Mouse (Mus musculus) stomach, embryonic 14.5 days (tissue): ENCODE results near the gene Gpr21. TPM values are rescaled to one million over a fixed set of nuclear protein-coding genes. Genes with fewer than 3 reads are reported as not detected.
A peak's percentile ranks its signal among the peaks of the same experiment; 100 is the strongest.

Experiments
- ATAC-seq: fragments of 200-750 bp; cut with Nextera tagmentation; 2 replicates; pipeline ENCODE4 v1.8.0; 2017; ENCODE audit warnings: low read depth, moderate TSS enrichment; ENCODE audit not compliant: insufficient number of reproducible peaks, insufficient read depth, low FRiP score
- H3K27ac ChIP-seq: fragments of 300-500 bp; sonication (generic); 2 replicates; pipeline ENCODE4 v1.5.1; 2014; ENCODE audit warnings: mild to moderate bottlenecking, low read length, moderate library complexity, mixed read lengths
- H3K27me3 ChIP-seq: fragments of 300-500 bp; sonication (generic); 2 replicates; pipeline ENCODE4 v1.6.1; 2014; ENCODE audit warnings: low read length, control low read depth, mixed read lengths; ENCODE audit not compliant: control insufficient read depth, insufficient read depth
- H3K36me3 ChIP-seq: fragments of 300-500 bp; sonication (generic); 2 replicates; pipeline ENCODE4 v1.6.1; 2014; ENCODE audit warnings: mild to moderate bottlenecking, control low read depth, low read length, moderate library complexity, mixed read lengths; ENCODE audit not compliant: control insufficient read depth, insufficient read depth
- H3K4me1 ChIP-seq: fragments of 300-500 bp; sonication (generic); 2 replicates; pipeline ENCODE4 v1.6.1; 2014; ENCODE audit warnings: low read length, control low read depth, mixed read lengths; ENCODE audit not compliant: control insufficient read depth, insufficient read depth
- H3K4me2 ChIP-seq: fragments of 300-500 bp; sonication (generic); replicated peaks from 2 replicates; pipeline ENCODE4 v1.6.1; 2014; ENCODE audit warnings: low read depth, low read length, control low read depth
- H3K4me3 ChIP-seq: fragments of 300-500 bp; sonication (generic); 2 replicates; pipeline ENCODE4 v1.5.1; 2014; ENCODE audit warnings: low read depth, low read length, control low read depth
- H3K9ac ChIP-seq: fragments of 300-500 bp; sonication (generic); replicated peaks from 2 replicates; pipeline ENCODE4 v1.6.1; 2014; ENCODE audit warnings: low read depth, mild to moderate bottlenecking, control low read depth, low read length, moderate library complexity, mixed read lengths
- H3K9me3 ChIP-seq: fragments of 300-500 bp; sonication (generic); 2 replicates; pipeline ENCODE4 v1.6.1; 2016; ENCODE audit warnings: low read depth, low read length, control low read depth; ENCODE audit not compliant: control insufficient read depth
- WGBS: fragments of 180-500 bp; shearing (Covaris S2); extraction: QIAGEN DNeasy Blood & Tissue Kit; methylation state at CpG from one replicate; pipeline ENCODE4 v1.1.7; 2014; 5-methylcytosine and 5-hydroxymethylcytosine counted together
- polyA plus RNA-seq: library from polyadenylated mRNA; unstranded; fragments of >200 nt; fragmentation: Nextera tagmentation; extraction: Ambion mirVana; gene quantifications from 2 replicates; pipeline ENCODE4 v1.2.1, GENCODE M21; 2014

Gene Gpr21
- polyA plus RNA-seq, 1 experiment from 2014 or later = 2.8 TPM

DNA sequence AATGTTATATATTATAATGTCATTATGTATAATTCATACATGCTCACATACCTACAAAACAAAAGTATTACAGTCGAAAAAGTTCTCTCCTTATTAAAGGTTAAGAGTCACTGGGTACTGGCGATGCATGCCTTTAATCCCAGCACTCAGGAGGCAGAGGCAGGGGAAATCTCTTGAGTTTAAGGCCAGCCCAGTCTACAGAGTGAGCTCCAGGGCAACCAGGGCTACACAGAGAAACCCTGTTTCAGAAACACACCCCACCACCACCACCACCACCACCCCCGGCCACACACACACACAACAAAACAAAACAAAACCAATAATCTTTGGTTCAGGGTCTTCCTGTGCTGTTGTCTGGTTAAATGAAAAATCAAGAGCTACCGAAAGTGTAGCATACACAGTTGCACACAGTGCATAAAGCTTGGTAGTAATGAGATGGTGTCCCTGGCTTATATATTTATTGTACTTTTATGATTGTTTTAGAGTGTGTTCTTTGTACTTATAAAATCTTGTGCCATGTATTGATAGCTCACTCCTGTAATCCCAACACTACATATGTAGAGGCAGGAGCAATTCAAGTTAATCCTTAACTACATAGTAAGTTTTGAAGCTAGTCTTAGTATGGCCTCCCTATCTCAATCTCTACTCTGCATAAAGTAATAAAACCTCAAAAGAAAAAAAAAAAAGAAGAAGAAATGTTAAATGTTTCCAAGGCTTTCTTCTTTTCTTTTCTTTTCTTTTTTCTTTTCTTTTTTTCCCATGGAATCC lies 4.8 kb upstream of the Gpr21 start:
- peaks cover 36% of the 10 kb centered on the region for H3K36me3 ChIP-seq
- no peak for ATAC-seq
- 95% methylated on average over 4 of the region's 4 CpGs for WGBS
- H3K4me3 ChIP-seq = no peak overlapping the region
- no peak overlapping the region for H3K27ac ChIP-seq
- H3K9me3 ChIP-seq = no peaks in the 10 kb centered on the region
- H3K4me1 ChIP-seq = 0 out of 2 replicates have a peak, but pooled peaks cover 4% of the 10 kb centered on the region
- H3K4me2 ChIP-seq = no peak overlapping the region
- no peak overlapping the region for H3K9ac ChIP-seq
- H3K27me3 ChIP-seq = no peaks in the 10 kb centered on the region

- Histone ChIP-seq H3K9me3 (no peaks in the 10 kb centered on the region), H3K27me3 (no peaks in the 10 kb centered on the region), H3K36me3 (peaks cover 17% of the 10 kb centered on the region; the same call in 1 of the 2 replicates), H3K27ac (no peak overlapping the region), H3K4me1 (peaks cover 9% of the 10 kb centered on the region; the same call in 1 of the 2 replicates), H3K9ac (no peak overlapping the region), H3K4me2 (no peak overlapping the region), H3K4me3 (no peak overlapping the region)
- WGBS = 31% methylated on average over 4 of the region's 4 CpGs
- no peak for ATAC-seq
Measured at GRCm38 (mm10) chr2:37516922-37517462, 860 bp downstream of the Gpr21 start.

- Histone ChIP-seq H3K27me3 (no peaks in the 10 kb centered on the region), H3K4me2 (no peak overlapping the region), H3K9ac (no peak overlapping the region), H3K9me3 (no peaks in the 10 kb centered on the region), H3K4me1 (peaks cover 9% of the 10 kb centered on the region; the same call in 1 of the 2 replicates), H3K4me3 (no peak overlapping the region), H3K27ac (no peak overlapping the region), H3K36me3 (peaks cover 10% of the 10 kb centered on the region; the same call in 1 of the 2 replicates)
- ATAC-seq = peak; percentile 63; the same call in 1 of the 2 replicates
- 63% methylated on average over 4 of the region's 4 CpGs for WGBS
Measured at GRCm38 (mm10) chr2:37518561-37519285, 2.6 kb downstream of the Gpr21 start.

GRCm38 (mm10) chr2:37519286-37519640 lies 3.1 kb downstream of the Gpr21 start:
- Histone ChIP-seq H3K36me3 (peaks cover 10% of the 10 kb centered on the region; the same call in 1 of the 2 replicates), H3K27ac (no peak overlapping the region), H3K4me1 (peaks cover 9% of the 10 kb centered on the region; the same call in 1 of the 2 replicates), H3K4me3 (no peak overlapping the region), H3K9me3 (no peaks in the 10 kb centered on the region), H3K4me2 (no peak overlapping the region), H3K27me3 (no peaks in the 10 kb centered on the region), H3K9ac (no peak overlapping the region)
- ATAC-seq = peak; percentile 42; the same call in 1 of the 2 replicates
- WGBS = 59% methylated on average over 1 of the region's 1 CpGs

GRCm38 (mm10) chr2:37527587-37527986 lies 11.5 kb downstream of the Gpr21 start:
- Histone ChIP-seq H3K4me1 (no peaks in the 10 kb centered on the region), H3K27me3 (no peaks in the 10 kb centered on the region), H3K9me3 (no peaks in the 10 kb centered on the region), H3K36me3 (peaks cover 4% of the 10 kb centered on the region; the same call in 1 of the 2 replicates), H3K4me2 (no peak overlapping the region), H3K4me3 (no peak overlapping the region), H3K27ac (no peak overlapping the region), H3K9ac (no peak overlapping the region)
- no peak for ATAC-seq

- H3K9ac ChIP-seq = no peak overlapping the region
- ATAC-seq = no peak
- no peaks in the 10 kb centered on the region for H3K9me3 ChIP-seq
- H3K36me3 ChIP-seq = peaks cover 11% of the 10 kb centered on the region; the same call in 1 of the 2 replicates
- H3K4me1 ChIP-seq = no peaks in the 10 kb centered on the region
- H3K27ac ChIP-seq = no peak overlapping the region
- no peaks in the 10 kb centered on the region for H3K27me3 ChIP-seq
- no peak overlapping the region for H3K4me2 ChIP-seq
- 95% methylated on average over 2 of the region's 2 CpGs for WGBS
- no peak overlapping the region for H3K4me3 ChIP-seq
Measured at GRCm38 (mm10) chr2:37529397-37529796, 13.3 kb downstream of the Gpr21 start.

- H3K4me1 ChIP-seq = no peaks in the 10 kb centered on the region
Measured at GRCm38 (mm10) chr2:37530766-37531165, 14.6 kb downstream of the Gpr21 start.

GRCm38 (mm10) chr2:37531639-37532038 lies 15.5 kb downstream of the Gpr21 start:
- Histone ChIP-seq H3K4me3 (no peak overlapping the region), H3K4me2 (no peak overlapping the region), H3K9me3 (no peaks in the 10 kb centered on the region), H3K27ac (no peak overlapping the region), H3K27me3 (no peaks in the 10 kb centered on the region), H3K9ac (no peak overlapping the region), H3K36me3 (peaks cover 18% of the 10 kb centered on the region; the same call in 1 of the 2 replicates), H3K4me1 (no peaks in the 10 kb centered on the region)
- WGBS = 79% methylated on average over 3 of the region's 3 CpGs
- ATAC-seq = no peak

More at GRCm38 (mm10) chr2:37530766-37531165, 14.6 kb downstream of the Gpr21 start:
- Histone ChIP-seq H3K27ac (no peak overlapping the region), H3K4me2 (no peak overlapping the region), H3K4me3 (no peak overlapping the region), H3K9me3 (no peaks in the 10 kb centered on the region), H3K36me3 (peaks cover 18% of the 10 kb centered on the region; the same call in 1 of the 2 replicates), H3K27me3 (no peaks in the 10 kb centered on the region), H3K9ac (no peak overlapping the region)
- WGBS = 89% methylated on average over 1 of the region's 1 CpGs
- no peak for ATAC-seq
